Mouse (Mus musculus): ENCODE data around the gene Defa2.
"Not testable (repeated sequence)": the region's sequence is repeated elsewhere in the genome, so short reads cannot be mapped to it uniquely, and the experiment has no call there.

The Defa2 gene

DNA sequence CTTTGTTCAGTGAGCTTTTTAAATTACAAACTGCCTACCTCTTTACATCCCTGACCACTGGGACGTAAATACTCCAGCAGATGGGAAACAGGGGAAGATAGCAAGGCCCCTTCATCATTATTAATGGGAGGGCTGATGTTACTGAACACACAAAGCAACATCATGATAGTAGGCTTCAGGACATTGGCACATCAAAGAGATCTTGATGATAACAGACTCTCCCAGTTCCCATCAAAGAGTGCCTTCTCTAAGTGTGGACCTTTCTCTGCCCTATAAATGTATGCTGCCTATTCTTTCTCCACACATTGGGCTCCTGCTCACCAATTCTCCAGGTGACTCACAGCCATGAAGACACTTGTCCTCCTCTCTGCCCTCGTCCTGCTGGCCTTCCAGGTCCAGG is at the start of gene Defa2:
TSS of gene Defa2 (plus strand) at position 301 of the 400 bp plus-strand sequence.
- not testable (repeated sequence) for DNase-seq (ENCODE audit: low spot score in 2 of 2)

DNA sequence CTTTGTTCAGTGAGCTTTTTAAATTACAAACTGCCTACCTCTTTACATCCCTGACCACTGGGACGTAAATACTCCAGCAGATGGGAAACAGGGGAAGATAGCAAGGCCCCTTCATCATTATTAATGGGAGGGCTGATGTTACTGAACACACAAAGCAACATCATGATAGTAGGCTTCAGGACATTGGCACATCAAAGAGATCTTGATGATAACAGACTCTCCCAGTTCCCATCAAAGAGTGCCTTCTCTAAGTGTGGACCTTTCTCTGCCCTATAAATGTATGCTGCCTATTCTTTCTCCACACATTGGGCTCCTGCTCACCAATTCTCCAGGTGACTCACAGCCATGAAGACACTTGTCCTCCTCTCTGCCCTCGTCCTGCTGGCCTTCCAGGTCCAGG is 13.2 kb downstream of the Defa2 start, which contains the start of gene Defa33:
TSS of gene Defa33 (plus strand) at position 301 of the 400 bp plus-strand sequence.
- not testable (repeated sequence) for DNase-seq (ENCODE audit: low spot score in 2 of 2)

DNA sequence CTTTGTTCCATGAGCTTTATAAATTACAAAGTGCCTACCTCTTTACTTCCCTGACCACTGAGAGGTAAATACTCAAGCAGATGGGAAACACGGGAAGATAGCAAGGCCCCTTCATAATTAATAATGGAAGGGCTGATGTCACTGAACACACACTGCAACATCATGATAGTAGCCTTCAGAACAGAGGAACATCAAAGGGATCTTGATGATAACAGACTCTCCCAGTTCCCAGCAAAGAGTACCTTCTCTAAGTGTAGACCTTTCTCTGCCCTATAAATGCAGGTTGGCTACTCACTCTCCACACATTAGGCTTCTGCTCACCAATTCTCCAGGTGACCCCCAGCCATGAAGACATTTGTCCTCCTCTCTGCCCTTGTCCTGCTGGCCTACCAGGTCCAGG is 48.8 kb downstream of the Defa2 start, which contains the start of gene Defa36:
TSS of gene Defa36 (plus strand) at position 301 of the 400 bp plus-strand sequence.
- not testable (repeated sequence) for DNase-seq (ENCODE audit: low spot score in 2 of 2)
